Mouse (Mus musculus): ENCODE data around the gene Sf3b5. TPM values are rescaled to one million over a fixed set of nuclear protein-coding genes. Genes with fewer than 3 reads are reported as not detected.
"Not testable (repeated sequence)": the region's sequence is repeated elsewhere in the genome, so short reads cannot be mapped to it uniquely, and the experiment has no call there.

The Sf3b5 gene
- polyA plus RNA-seq, 1 experiment from 2014 or later, result 35.9 TPM

- Histone ChIP-seq H3K4me3 (ENCODE audit: low read depth, low read length) (no peak overlapping the region), H3K36me3 (ENCODE audit: control insufficient read depth, insufficient read depth, low read length) (no peaks in the 10 kb centered on the region), H3K9me3 (ENCODE audit: control insufficient read depth, low read length) (no peaks in the 10 kb centered on the region), H3K4me2 (ENCODE audit: low read depth) (no peak overlapping the region), H3K27me3 (ENCODE audit: control insufficient read depth, insufficient read depth, low read length) (no peaks in the 10 kb centered on the region), H3K27ac (ENCODE audit: low read depth, low read length) (no peak overlapping the region), H3K9ac (ENCODE audit: low read length) (no peak overlapping the region), H3K4me1 (ENCODE audit: control insufficient read depth, insufficient read depth, low read length) (no peaks in the 10 kb centered on the region)
- 64% methylated on average over 7 of the region's 7 CpGs for WGBS
- ATAC-seq (ENCODE audit: insufficient read depth, low FRiP score, low TSS enrichment), result peak; percentile 32; the same call in 1 of the 2 replicates
- DNase-seq (ENCODE audit: low spot score), result peak; percentile 65
These were observed 13.4 kb downstream of the Sf3b5 start for GRCm38 (mm10) chr10:13018510-13018909.

GRCm38 (mm10) chr10:13019026-13019425 is 13.9 kb downstream of the Sf3b5 start:
- ATAC-seq (ENCODE audit: insufficient read depth, low FRiP score, low TSS enrichment), result no peak
- Histone ChIP-seq H3K27ac (ENCODE audit: low read depth, low read length) (no peak overlapping the region), H3K27me3 (ENCODE audit: control insufficient read depth, insufficient read depth, low read length) (no peaks in the 10 kb centered on the region), H3K36me3 (ENCODE audit: control insufficient read depth, insufficient read depth, low read length) (no peaks in the 10 kb centered on the region), H3K9ac (ENCODE audit: low read length) (no peak overlapping the region), H3K4me3 (ENCODE audit: low read depth, low read length) (no peak overlapping the region), H3K4me1 (ENCODE audit: control insufficient read depth, insufficient read depth, low read length) (no peaks in the 10 kb centered on the region), H3K9me3 (ENCODE audit: control insufficient read depth, low read length) (no peaks in the 10 kb centered on the region), H3K4me2 (ENCODE audit: low read depth) (no peak overlapping the region)
- WGBS, result 84% methylated on average over 5 of the region's 5 CpGs
- DNase-seq (ENCODE audit: low spot score), result no peak

GRCm38 (mm10) chr10:13022103-13022502 is 17.0 kb downstream of the Sf3b5 start:
- DNase-seq (ENCODE audit: low spot score) (no peak), ATAC-seq (ENCODE audit: insufficient read depth, low FRiP score, low TSS enrichment) (no peak)
- H3K4me1 ChIP-seq (ENCODE audit: control insufficient read depth, insufficient read depth, low read length), result no peaks in the 10 kb centered on the region
- H3K27me3 ChIP-seq (ENCODE audit: control insufficient read depth, insufficient read depth, low read length), result no peaks in the 10 kb centered on the region
- H3K36me3 ChIP-seq (ENCODE audit: control insufficient read depth, insufficient read depth, low read length), result no peaks in the 10 kb centered on the region
- no peak overlapping the region for H3K4me2 ChIP-seq (ENCODE audit: low read depth)
- no peak overlapping the region for H3K4me3 ChIP-seq (ENCODE audit: low read depth, low read length)
- H3K9ac ChIP-seq (ENCODE audit: low read length), result no peak overlapping the region
- 91% methylated on average over 4 of the region's 4 CpGs for WGBS
- no peaks in the 10 kb centered on the region for H3K9me3 ChIP-seq (ENCODE audit: control insufficient read depth, low read length)
- no peak overlapping the region for H3K27ac ChIP-seq (ENCODE audit: low read depth, low read length)

- H3K9ac ChIP-seq (ENCODE audit: low read length); H3K9me3 ChIP-seq (ENCODE audit: control insufficient read depth, low read length); ATAC-seq (ENCODE audit: insufficient read depth, low FRiP score, low TSS enrichment); H3K4me1 ChIP-seq (ENCODE audit: control insufficient read depth, insufficient read depth, low read length); H3K27me3 ChIP-seq (ENCODE audit: control insufficient read depth, insufficient read depth, low read length); H3K4me3 ChIP-seq (ENCODE audit: low read depth, low read length); DNase-seq (ENCODE audit: low spot score); H3K36me3 ChIP-seq (ENCODE audit: control insufficient read depth, insufficient read depth, low read length); H3K27ac ChIP-seq (ENCODE audit: low read depth, low read length); H3K4me2 ChIP-seq (ENCODE audit: low read depth): not testable (repeated sequence)
- WGBS, result 86% methylated on average over 3 of the region's 3 CpGs
These were observed 18.8 kb downstream of the Sf3b5 start for GRCm38 (mm10) chr10:13023985-13024384.

GRCm38 (mm10) chr10:13027702-13028101 is 22.6 kb downstream of the Sf3b5 start:
- H3K27ac ChIP-seq (ENCODE audit: low read depth, low read length), result no peak overlapping the region
- no peaks in the 10 kb centered on the region for H3K27me3 ChIP-seq (ENCODE audit: control insufficient read depth, insufficient read depth, low read length)
- DNase-seq (ENCODE audit: low spot score), result no peak
- ATAC-seq (ENCODE audit: insufficient read depth, low FRiP score, low TSS enrichment), result no peak
- WGBS, result 93% methylated on average over 5 of the region's 5 CpGs
- no peak overlapping the region for H3K4me3 ChIP-seq (ENCODE audit: low read depth, low read length)
- H3K4me1 ChIP-seq (ENCODE audit: control insufficient read depth, insufficient read depth, low read length), result no peaks in the 10 kb centered on the region
- no peaks in the 10 kb centered on the region for H3K36me3 ChIP-seq (ENCODE audit: control insufficient read depth, insufficient read depth, low read length)
- H3K4me2 ChIP-seq (ENCODE audit: low read depth), result no peak overlapping the region
- no peaks in the 10 kb centered on the region for H3K9me3 ChIP-seq (ENCODE audit: control insufficient read depth, low read length)
- H3K9ac ChIP-seq (ENCODE audit: low read length), result no peak overlapping the region

- Histone ChIP-seq H3K4me2 (ENCODE audit: low read depth) (no peak overlapping the region), H3K4me3 (ENCODE audit: low read depth, low read length) (no peak overlapping the region), H3K36me3 (ENCODE audit: control insufficient read depth, insufficient read depth, low read length) (no peaks in the 10 kb centered on the region), H3K27ac (ENCODE audit: low read depth, low read length) (no peak overlapping the region), H3K27me3 (ENCODE audit: control insufficient read depth, insufficient read depth, low read length) (no peaks in the 10 kb centered on the region), H3K9ac (ENCODE audit: low read length) (no peak overlapping the region), H3K4me1 (ENCODE audit: control insufficient read depth, insufficient read depth, low read length) (no peaks in the 10 kb centered on the region), H3K9me3 (ENCODE audit: control insufficient read depth, low read length) (no peaks in the 10 kb centered on the region)
- 100% methylated on average over 1 of the region's 1 CpGs for WGBS
- ATAC-seq (ENCODE audit: insufficient read depth, low FRiP score, low TSS enrichment) (no peak), DNase-seq (ENCODE audit: low spot score) (no peak)
These were observed 23.1 kb downstream of the Sf3b5 start for GRCm38 (mm10) chr10:13028215-13028614.

GRCm38 (mm10) chr10:13029416-13029815 is 24.3 kb downstream of the Sf3b5 start:
- Histone ChIP-seq H3K27ac (ENCODE audit: low read depth, low read length) (no peak overlapping the region), H3K9me3 (ENCODE audit: control insufficient read depth, low read length) (no peaks in the 10 kb centered on the region), H3K27me3 (ENCODE audit: control insufficient read depth, insufficient read depth, low read length) (no peaks in the 10 kb centered on the region), H3K4me1 (ENCODE audit: control insufficient read depth, insufficient read depth, low read length) (no peaks in the 10 kb centered on the region), H3K9ac (ENCODE audit: low read length) (no peak overlapping the region), H3K4me3 (ENCODE audit: low read depth, low read length) (no peak overlapping the region), H3K36me3 (ENCODE audit: control insufficient read depth, insufficient read depth, low read length) (no peaks in the 10 kb centered on the region), H3K4me2 (ENCODE audit: low read depth) (no peak overlapping the region)
- WGBS, result 89% methylated on average over 5 of the region's 5 CpGs
- DNase-seq (ENCODE audit: low spot score) (no peak), ATAC-seq (ENCODE audit: insufficient read depth, low FRiP score, low TSS enrichment) (no peak)

GRCm38 (mm10) chr10:13035270-13035669 is 30.1 kb downstream of the Sf3b5 start:
- Histone ChIP-seq H3K9ac (ENCODE audit: low read length) (no peak overlapping the region), H3K36me3 (ENCODE audit: control insufficient read depth, insufficient read depth, low read length) (no peaks in the 10 kb centered on the region), H3K4me1 (ENCODE audit: control insufficient read depth, insufficient read depth, low read length) (no peaks in the 10 kb centered on the region), H3K27me3 (ENCODE audit: control insufficient read depth, insufficient read depth, low read length) (no peaks in the 10 kb centered on the region), H3K27ac (ENCODE audit: low read depth, low read length) (no peak overlapping the region), H3K4me2 (ENCODE audit: low read depth) (no peak overlapping the region), H3K9me3 (ENCODE audit: control insufficient read depth, low read length) (no peaks in the 10 kb centered on the region), H3K4me3 (ENCODE audit: low read depth, low read length) (no peak overlapping the region)
- 92% methylated on average over 3 of the region's 3 CpGs for whole genome bisulfite sequencing
- no peak for ATAC-seq (ENCODE audit: insufficient read depth, low FRiP score, low TSS enrichment)
- DNase-seq (ENCODE audit: low spot score), result no peak

GRCm38 (mm10) chr10:13039637-13040174 is 34.6 kb downstream of the Sf3b5 start:
- ATAC-seq (ENCODE audit: insufficient read depth, low FRiP score, low TSS enrichment) (no peak), DNase-seq (ENCODE audit: low spot score) (no peak)
- 87% methylated on average over 5 of the region's 5 CpGs for WGBS
- H3K9ac ChIP-seq (ENCODE audit: low read length), result no peak overlapping the region
- H3K27ac ChIP-seq (ENCODE audit: low read depth, low read length), result no peak overlapping the region
- H3K4me3 ChIP-seq (ENCODE audit: low read depth, low read length), result no peak overlapping the region
- no peak overlapping the region for H3K4me2 ChIP-seq (ENCODE audit: low read depth)
- no peaks in the 10 kb centered on the region for H3K4me1 ChIP-seq (ENCODE audit: control insufficient read depth, insufficient read depth, low read length)
- no peaks in the 10 kb centered on the region for H3K9me3 ChIP-seq (ENCODE audit: control insufficient read depth, low read length)
- no peaks in the 10 kb centered on the region for H3K27me3 ChIP-seq (ENCODE audit: control insufficient read depth, insufficient read depth, low read length)
- no peaks in the 10 kb centered on the region for H3K36me3 ChIP-seq (ENCODE audit: control insufficient read depth, insufficient read depth, low read length)
